Mouse (Mus musculus): ENCODE measurements around the gene Agbl1.
A peak's percentile ranks its signal among the peaks of the same experiment; 100 is the strongest.

Gene Agbl1

GRCm38 (mm10) chr7:76392296-76392940 is 162.7 kb downstream of the Agbl1 start:
- DNase-seq, result no peak

- peak; percentile 43 for DNase-seq
Measured at GRCm38 (mm10) chr7:76392941-76393817, 163.5 kb downstream of the Agbl1 start.

- peak; percentile 1 for DNase-seq
Measured at GRCm38 (mm10) chr7:76407930-76408557, 178.4 kb downstream of the Agbl1 start.

GRCm38 (mm10) chr7:76409020-76409419 is 179.3 kb downstream of the Agbl1 start:
- DNase-seq, result no peak

GRCm38 (mm10) chr7:76410403-76411180 is 180.9 kb downstream of the Agbl1 start:
- DNase-seq, result no peak

- DNase-seq, result no peak
Measured at GRCm38 (mm10) chr7:76411933-76412587, 182.4 kb downstream of the Agbl1 start.

GRCm38 (mm10) chr7:76416084-76416597 is 186.5 kb downstream of the Agbl1 start:
- no peak for DNase-seq

- DNase-seq, result no peak
Measured at GRCm38 (mm10) chr7:76438581-76438980, 208.9 kb downstream of the Agbl1 start.

- DNase-seq, result no peak
Measured at GRCm38 (mm10) chr7:76438988-76439387, 209.3 kb downstream of the Agbl1 start.

GRCm38 (mm10) chr7:76462361-76463001 is 232.8 kb downstream of the Agbl1 start:
- DNase-seq, result no peak

GRCm38 (mm10) chr7:76466427-76466826 is 236.7 kb downstream of the Agbl1 start:
- DNase-seq, result no peak

GRCm38 (mm10) chr7:76474233-76474632 is 244.5 kb downstream of the Agbl1 start:
- no peak for DNase-seq

GRCm38 (mm10) chr7:76485546-76485945 is 255.9 kb downstream of the Agbl1 start:
- no peak for DNase-seq

GRCm38 (mm10) chr7:76487519-76487918 is 257.8 kb downstream of the Agbl1 start:
- DNase-seq, result no peak

GRCm38 (mm10) chr7:76524291-76524690 is 294.6 kb downstream of the Agbl1 start:
- no peak for DNase-seq

GRCm38 (mm10) chr7:76546456-76546855 is 316.8 kb downstream of the Agbl1 start:
- no peak for DNase-seq

- DNase-seq, result no peak
Measured at GRCm38 (mm10) chr7:76547313-76547712, 317.6 kb downstream of the Agbl1 start.

- no peak for DNase-seq
Measured at GRCm38 (mm10) chr7:76551860-76552259, 322.2 kb downstream of the Agbl1 start.

- DNase-seq, result no peak
Measured at GRCm38 (mm10) chr7:76560564-76561258, 331.0 kb downstream of the Agbl1 start.

- DNase-seq, result no peak
Measured at GRCm38 (mm10) chr7:76562506-76562905, 332.8 kb downstream of the Agbl1 start.

- DNase-seq, result no peak
Measured at GRCm38 (mm10) chr7:76594566-76595079, 364.9 kb downstream of the Agbl1 start.
